Mouse (Mus musculus): ENCODE results near the gene Gmpr2. TPM values are rescaled to one million over a fixed set of nuclear protein-coding genes. Genes with fewer than 3 reads are reported as not detected.

Gmpr2 gene
- total and polyA plus RNA-seq, 3 experiments = 12.4 to 28.5 (median 23.1) TPM

- DNase-seq = no peak
Measured at GRCm38 (mm10) chr14:55726261-55726660, 54.5 kb downstream of the Gmpr2 start.

- no peak for DNase-seq
Measured at GRCm38 (mm10) chr14:55727889-55728685, 56.3 kb downstream of the Gmpr2 start.

Other genes starting within 250 kb of the Gmpr2 start
Only the 30 nearest of the 35 such genes appear.
- gene Carmil3, start 181.3 kb upstream of the Gmpr2 start, total RNA-seq (2021) = 1 to 10 TPM; 4.8 to 5.4 TPM
- 11.0 and 14.8 TPM in 2 replicates for gene Carmil3, start 181.3 kb upstream of the Gmpr2 start, polyA plus RNA-seq (2012; rRNA removed)
- not detected for gene Cpne6, start 161.5 kb upstream of the Gmpr2 start, total RNA-seq (2021)
- 0.13 and 0.33 TPM in 2 replicates for gene Cpne6, start 161.5 kb upstream of the Gmpr2 start, polyA plus RNA-seq (2012; rRNA removed)
- not detected for gene Nrl, start 147.0 kb upstream of the Gmpr2 start, total RNA-seq (2021)
- not detected in 2 replicates for gene Nrl, start 147.0 kb upstream of the Gmpr2 start, polyA plus RNA-seq (2012; rRNA removed)
- gene Pck2, start 131.7 kb upstream of the Gmpr2 start, total RNA-seq (2021) = 10 to 100 TPM; 21.3 to 28.6 TPM
- 47.7 and 50.9 TPM in 2 replicates for gene Pck2, start 131.7 kb upstream of the Gmpr2 start, polyA plus RNA-seq (2012; rRNA removed)
- 100 to 1,000 TPM; 102 to 157 TPM for gene Dcaf11, start 111.9 kb upstream of the Gmpr2 start, total RNA-seq (2021)
- gene Dcaf11, start 111.9 kb upstream of the Gmpr2 start, polyA plus RNA-seq (2012; rRNA removed) = 107 and 139 TPM in 2 replicates
- 1 to 10 TPM in 1 of 2 experiments, not detected in 1; 1.2 TPM for gene A730061H03Rik, start 111.5 kb upstream of the Gmpr2 start, total RNA-seq (2021)
- 3.8 and 4.2 TPM in 2 replicates for gene A730061H03Rik, start 111.5 kb upstream of the Gmpr2 start, polyA plus RNA-seq (2012; rRNA removed)
- 1 to 10 TPM in 1 of 2 experiments, under 1 TPM in 1; 0.41 to 1.5 TPM for gene Fitm1, start 96.3 kb upstream of the Gmpr2 start, total RNA-seq (2021)
- 3.8 and 5.6 TPM in 2 replicates for gene Fitm1, start 96.3 kb upstream of the Gmpr2 start, polyA plus RNA-seq (2012; rRNA removed)
- gene Psme1, start 93.8 kb upstream of the Gmpr2 start, total RNA-seq (2021) = 100 to 1,000 TPM; 207 to 360 TPM
- gene Psme1, start 93.8 kb upstream of the Gmpr2 start, polyA plus RNA-seq (2012; rRNA removed) = 87.3 and 96.4 TPM in 2 replicates
- 10 to 100 TPM; 24.5 to 38.4 TPM for gene Emc9, start 86.6 kb upstream of the Gmpr2 start, total RNA-seq (2021)
- 59.2 and 62.9 TPM in 2 replicates for gene Emc9, start 86.6 kb upstream of the Gmpr2 start, polyA plus RNA-seq (2012; rRNA removed)
- gene Psme2, start 80.8 kb upstream of the Gmpr2 start, total RNA-seq (2021) = 100 to 1,000 TPM; 329 to 332 TPM
- gene Psme2, start 80.8 kb upstream of the Gmpr2 start, polyA plus RNA-seq (2012; rRNA removed) = 49.2 and 65.1 TPM in 2 replicates
- 10 to 100 TPM; 30.8 to 36.6 TPM for gene Rnf31, start 80.2 kb upstream of the Gmpr2 start, total RNA-seq (2021)
- gene Rnf31, start 80.2 kb upstream of the Gmpr2 start, polyA plus RNA-seq (2012; rRNA removed) = 37.2 and 38.9 TPM in 2 replicates
- gene Irf9, start 68.4 kb upstream of the Gmpr2 start, total RNA-seq (2021) = 10 to 100 TPM; 18.0 to 23.6 TPM
- 76.9 and 100 TPM in 2 replicates for gene Irf9, start 68.4 kb upstream of the Gmpr2 start, polyA plus RNA-seq (2012; rRNA removed)
- gene Rec8, start 53.9 kb upstream of the Gmpr2 start, total RNA-seq (2021) = 10 to 100 TPM in 1 of 2 experiments, 1 to 10 TPM in 1; 7.5 to 10.4 TPM
- gene Rec8, start 53.9 kb upstream of the Gmpr2 start, polyA plus RNA-seq (2012; rRNA removed) = 15.9 and 18.4 TPM in 2 replicates
- gene Ipo4, start 36.0 kb upstream of the Gmpr2 start, total RNA-seq (2021) = 100 to 1,000 TPM; 126 to 136 TPM
- gene Ipo4, start 36.0 kb upstream of the Gmpr2 start, polyA plus RNA-seq (2012; rRNA removed) = 86.6 and 132 TPM in 2 replicates
- 1 to 10 TPM in 1 of 2 experiments, not detected in 1; 3.9 TPM for gene Gm49378, start 34.0 kb upstream of the Gmpr2 start, total RNA-seq (2021)
- 30.0 and 40.2 TPM in 2 replicates for gene Gm49378, start 34.0 kb upstream of the Gmpr2 start, polyA plus RNA-seq (2012; rRNA removed)
- 10 to 100 TPM; 76.7 to 86.1 TPM for gene Tm9sf1, start 28.1 kb upstream of the Gmpr2 start, total RNA-seq (2021)
- gene Tm9sf1, start 28.1 kb upstream of the Gmpr2 start, polyA plus RNA-seq (2012; rRNA removed) = 128 and 151 TPM in 2 replicates
- gene Tssk4, start 21.8 kb upstream of the Gmpr2 start, total RNA-seq (2021) = 1 to 10 TPM; 1.2 to 1.5 TPM
- 0.52 and 0.59 TPM in 2 replicates for gene Tssk4, start 21.8 kb upstream of the Gmpr2 start, polyA plus RNA-seq (2012; rRNA removed)
- 10 to 100 TPM; 57.9 to 58.2 TPM for gene Mdp1, start 11.4 kb upstream of the Gmpr2 start, total RNA-seq (2021)
- gene Mdp1, start 11.4 kb upstream of the Gmpr2 start, polyA plus RNA-seq (2012; rRNA removed) = 13.8 and 17.9 TPM in 2 replicates
- gene Nedd8, start 183 bp downstream of the Gmpr2 start, total RNA-seq (2021) = 100 to 1,000 TPM; 352 to 392 TPM
- gene Nedd8, start 183 bp downstream of the Gmpr2 start, polyA plus RNA-seq (2012; rRNA removed) = 214 and 281 TPM in 2 replicates
- 10 to 100 TPM; 29.6 to 35.8 TPM for gene Tinf2, start 9.9 kb downstream of the Gmpr2 start, total RNA-seq (2021)
- 10.2 and 11.9 TPM in 2 replicates for gene Tinf2, start 9.9 kb downstream of the Gmpr2 start, polyA plus RNA-seq (2012; rRNA removed)
- under 1 TPM; 0.23 to 0.45 TPM for gene Tgm1, start 42.0 kb downstream of the Gmpr2 start, total RNA-seq (2021)
- 0.27 and 0.28 TPM in 2 replicates for gene Tgm1, start 42.0 kb downstream of the Gmpr2 start, polyA plus RNA-seq (2012; rRNA removed)
- gene Rabggta, start 50.3 kb downstream of the Gmpr2 start, total RNA-seq (2021) = 10 to 100 TPM; 20.2 to 20.4 TPM
- gene Rabggta, start 50.3 kb downstream of the Gmpr2 start, polyA plus RNA-seq (2012; rRNA removed) = 39.5 and 44.7 TPM in 2 replicates
- gene Dhrs1, start 73.7 kb downstream of the Gmpr2 start, total RNA-seq (2021) = 10 to 100 TPM; 70.7 to 93.5 TPM
- gene Dhrs1, start 73.7 kb downstream of the Gmpr2 start, polyA plus RNA-seq (2012; rRNA removed) = 49.6 and 68.1 TPM in 2 replicates
- gene Nop9, start 73.8 kb downstream of the Gmpr2 start, total RNA-seq (2021) = 10 to 100 TPM; 17.6 to 17.7 TPM
- gene Nop9, start 73.8 kb downstream of the Gmpr2 start, polyA plus RNA-seq (2012; rRNA removed) = 9.2 and 9.9 TPM in 2 replicates
- gene Cideb, start 86.5 kb downstream of the Gmpr2 start, total RNA-seq (2021) = 1 to 10 TPM; 1.2 to 1.7 TPM
- 0.70 and 0.74 TPM in 2 replicates for gene Cideb, start 86.5 kb downstream of the Gmpr2 start, polyA plus RNA-seq (2012; rRNA removed)
- gene Ltb4r2, start 89.5 kb downstream of the Gmpr2 start, total RNA-seq (2021) = under 1 TPM in 1 of 2 experiments, not detected in 1; 0.14 TPM
- 0.39 TPM in 1 of 2 replicates, not detected in the other for gene Ltb4r2, start 89.5 kb downstream of the Gmpr2 start, polyA plus RNA-seq (2012; rRNA removed)
- gene Ltb4r1, start 94.0 kb downstream of the Gmpr2 start, total RNA-seq (2021) = under 1 TPM in 1 of 2 experiments, not detected in 1; 0.76 TPM
- gene Ltb4r1, start 94.0 kb downstream of the Gmpr2 start, polyA plus RNA-seq (2012; rRNA removed) = 1.4 and 1.7 TPM in 2 replicates
- 10 to 100 TPM in 1 of 2 experiments, 1 to 10 TPM in 1; 9.8 to 12.5 TPM for gene Adcy4, start 112.2 kb downstream of the Gmpr2 start, total RNA-seq (2021)
- 17.1 and 21.0 TPM in 2 replicates for gene Adcy4, start 112.2 kb downstream of the Gmpr2 start, polyA plus RNA-seq (2012; rRNA removed)
- gene Ripk3, start 116.9 kb downstream of the Gmpr2 start, total RNA-seq (2021) = 1 to 10 TPM; 3.3 to 3.7 TPM
- gene Ripk3, start 116.9 kb downstream of the Gmpr2 start, polyA plus RNA-seq (2012; rRNA removed) = 6.2 and 6.4 TPM in 2 replicates
- 10 to 100 TPM; 17.9 to 21.9 TPM for gene Nfatc4, start 151.2 kb downstream of the Gmpr2 start, total RNA-seq (2021)
- 50.5 and 58.1 TPM in 2 replicates for gene Nfatc4, start 151.2 kb downstream of the Gmpr2 start, polyA plus RNA-seq (2012; rRNA removed)